Mouse (Mus musculus) ES-E14 (cell line): ENCODE measurements at regions not wholly inside any gene's neighbourhood (a gene's known extent, or its start where the extent isn't known, plus 50 kb on each side); places are given as distances from the start of the nearest gene placed in this dataset.

Source experiments
- CHD2 ChIP-seq: IDR thresholded peaks from 2 replicates; pipeline ENCODE4 v1.6.1; 2014; ENCODE audit warnings: mild to moderate bottlenecking, low read depth, low read length, inconsistent platforms
- HCFC1 ChIP-seq: IDR thresholded peaks from 2 replicates; pipeline ENCODE4 v1.6.1; 2012; ENCODE audit warnings: low read length, inconsistent platforms, borderline replicate concordance; ENCODE audit not compliant: insufficient read depth
- MAFK ChIP-seq: IDR thresholded peaks from 2 replicates; pipeline ENCODE4 v1.6.1; 2014; ENCODE audit warnings: mild to moderate bottlenecking, low read depth, low read length, inconsistent platforms; ENCODE audit not compliant: insufficient read depth
- ZC3H11A ChIP-seq: IDR thresholded peaks from 2 replicates; pipeline ENCODE4 v1.6.1; 2012; ENCODE audit warnings: low read depth, mild to moderate bottlenecking, inconsistent platforms, low read length, borderline replicate concordance
- ZNF384 ChIP-seq: IDR thresholded peaks from 2 replicates; pipeline ENCODE4 v1.6.1; 2012; ENCODE audit warnings: low read depth, low read length, inconsistent platforms

DNA sequence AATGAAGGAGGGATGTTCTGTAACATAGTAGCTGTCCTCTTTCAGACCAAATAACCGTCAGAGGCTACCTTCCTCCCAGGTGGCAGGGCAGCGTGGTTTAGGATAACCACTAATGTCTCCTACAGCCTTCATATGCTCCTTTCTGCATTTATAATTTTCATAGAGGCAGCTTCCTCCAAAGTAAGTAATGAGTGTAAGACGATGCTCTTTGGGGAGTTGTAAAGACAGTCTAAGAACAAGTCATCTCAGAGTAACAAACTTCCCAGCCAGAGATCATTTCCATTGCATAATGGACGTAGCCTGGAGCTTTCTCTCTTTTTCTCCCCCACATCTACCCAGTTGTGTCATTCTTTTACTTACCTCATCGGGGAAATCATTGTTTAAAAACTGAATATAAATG is 292.3 kb upstream of the Adamts9 start:
- TF ChIP-seq HCFC1 = no peak
- TF ChIP-seq CHD2 = no peak
- no peak for TF ChIP-seq ZC3H11A
- TF ChIP-seq ZNF384 = no peak
- TF ChIP-seq MAFK = no peak
